Mouse (Mus musculus): ENCODE results near the gene Thbs4. TPM values are rescaled to one million over a fixed set of nuclear protein-coding genes. Genes with fewer than 3 reads are reported as not detected.

Gene Thbs4
- polyA plus RNA-seq, 1 experiment from 2014 or later = 2.2 TPM

- H3K4me1 ChIP-seq = 0 out of 2 replicates have a peak, but pooled peaks cover 3% of the 10 kb centered on the region
- H3K4me3 ChIP-seq = no peak overlapping the region
- 0 out of 2 replicates have a peak, but pooled peaks have one; percentile 12 for ATAC-seq (replicated peaks)
- H3K4me2 ChIP-seq = no peak overlapping the region
- no peaks in the 10 kb centered on the region for H3K9me3 ChIP-seq
- H3K9ac ChIP-seq = no peak overlapping the region
- H3K36me3 ChIP-seq (replicated peaks) = no peaks in the 10 kb centered on the region
- 37% methylated on average over 9 of the region's 9 CpGs for WGBS
- H3K27ac ChIP-seq = no peak overlapping the region
- no peaks in the 10 kb centered on the region for H3K27me3 ChIP-seq (replicated peaks)
Measured at GRCm38 (mm10) chr13:92733252-92733651, 61.4 kb downstream of the Thbs4 start.

GRCm38 (mm10) chr13:92732836-92733235, 61.8 kb downstream of the Thbs4 start:
- H3K27ac ChIP-seq = no peak overlapping the region
- no peak overlapping the region for H3K9ac ChIP-seq
- H3K4me3 ChIP-seq = no peak overlapping the region
- no peaks in the 10 kb centered on the region for H3K36me3 ChIP-seq (replicated peaks)
- H3K27me3 ChIP-seq (replicated peaks) = no peaks in the 10 kb centered on the region
- 0 out of 2 replicates have a peak, but pooled peaks cover 3% of the 10 kb centered on the region for H3K4me1 ChIP-seq
- H3K9me3 ChIP-seq = no peaks in the 10 kb centered on the region
- H3K4me2 ChIP-seq = no peak overlapping the region
- no peak for ATAC-seq (replicated peaks)
- WGBS = 90% methylated on average over 5 of the region's 5 CpGs

GRCm38 (mm10) chr13:92731811-92732210, 62.8 kb downstream of the Thbs4 start:
- H3K27ac ChIP-seq = no peak overlapping the region
- H3K4me1 ChIP-seq = 0 out of 2 replicates have a peak, but pooled peaks cover 2% of the 10 kb centered on the region
- no peaks in the 10 kb centered on the region for H3K9me3 ChIP-seq
- WGBS = 83% methylated on average over 6 of the region's 6 CpGs
- H3K9ac ChIP-seq = no peak overlapping the region
- no peak overlapping the region for H3K4me2 ChIP-seq
- no peaks in the 10 kb centered on the region for H3K27me3 ChIP-seq (replicated peaks)
- ATAC-seq (replicated peaks) = no peak
- H3K36me3 ChIP-seq (replicated peaks) = no peaks in the 10 kb centered on the region
- no peak overlapping the region for H3K4me3 ChIP-seq

GRCm38 (mm10) chr13:92729811-92730210, 64.8 kb downstream of the Thbs4 start:
- Histone ChIP-seq H3K4me2 (no peak overlapping the region), H3K36me3 (replicated peaks) (no peaks in the 10 kb centered on the region), H3K27me3 (replicated peaks) (no peaks in the 10 kb centered on the region), H3K9me3 (no peaks in the 10 kb centered on the region), H3K4me1 (no peaks in the 10 kb centered on the region), H3K9ac (no peak overlapping the region), H3K27ac (no peak overlapping the region), H3K4me3 (no peak overlapping the region)
- WGBS = 69% methylated on average over 13 of the region's 13 CpGs
- ATAC-seq (replicated peaks) = no peak

- Histone ChIP-seq H3K27ac (no peak overlapping the region), H3K9me3 (no peaks in the 10 kb centered on the region), H3K4me3 (no peak overlapping the region), H3K9ac (no peak overlapping the region), H3K27me3 (replicated peaks) (no peaks in the 10 kb centered on the region), H3K4me2 (no peak overlapping the region), H3K4me1 (no peaks in the 10 kb centered on the region), H3K36me3 (replicated peaks) (no peaks in the 10 kb centered on the region)
- no peak for ATAC-seq (replicated peaks)
- 78% methylated on average over 5 of the region's 5 CpGs for WGBS
Measured at GRCm38 (mm10) chr13:92722389-92722788, 72.2 kb downstream of the Thbs4 start.

GRCm38 (mm10) chr13:92721006-92721405, 73.6 kb downstream of the Thbs4 start:
- ATAC-seq (replicated peaks) = no peak
- no peak overlapping the region for H3K4me2 ChIP-seq
- H3K4me1 ChIP-seq = no peaks in the 10 kb centered on the region
- WGBS = 85% methylated on average over 4 of the region's 4 CpGs
- no peak overlapping the region for H3K4me3 ChIP-seq
- no peak overlapping the region for H3K27ac ChIP-seq
- no peaks in the 10 kb centered on the region for H3K36me3 ChIP-seq (replicated peaks)
- H3K9me3 ChIP-seq = no peaks in the 10 kb centered on the region
- no peak overlapping the region for H3K9ac ChIP-seq
- H3K27me3 ChIP-seq (replicated peaks) = no peaks in the 10 kb centered on the region

GRCm38 (mm10) chr13:92717851-92718665, 76.6 kb downstream of the Thbs4 start:
- 93% methylated on average over 3 of the region's 3 CpGs for WGBS
- Histone ChIP-seq H3K27ac (no peak overlapping the region), H3K4me3 (no peak overlapping the region), H3K36me3 (replicated peaks) (no peaks in the 10 kb centered on the region), H3K4me2 (no peak overlapping the region), H3K27me3 (replicated peaks) (no peaks in the 10 kb centered on the region), H3K9ac (no peak overlapping the region), H3K4me1 (no peaks in the 10 kb centered on the region), H3K9me3 (no peaks in the 10 kb centered on the region)
- no peak for ATAC-seq (replicated peaks)

- ATAC-seq (replicated peaks) = no peak
- no peak overlapping the region for H3K4me3 ChIP-seq
- 0 out of 2 replicates have a peak, but pooled peaks cover 4% of the 10 kb centered on the region for H3K36me3 ChIP-seq (replicated peaks)
- WGBS = 89% methylated on average over 4 of the region's 4 CpGs
- H3K4me1 ChIP-seq = no peaks in the 10 kb centered on the region
- H3K27me3 ChIP-seq (replicated peaks) = no peaks in the 10 kb centered on the region
- no peak overlapping the region for H3K27ac ChIP-seq
- no peaks in the 10 kb centered on the region for H3K9me3 ChIP-seq
- H3K9ac ChIP-seq = no peak overlapping the region
- H3K4me2 ChIP-seq = no peak overlapping the region
Measured at GRCm38 (mm10) chr13:92712619-92713018, 82.0 kb downstream of the Thbs4 start.

- no peaks in the 10 kb centered on the region for H3K4me1 ChIP-seq
- no peaks in the 10 kb centered on the region for H3K27me3 ChIP-seq (replicated peaks)
- 90% methylated on average over 1 of the region's 1 CpGs for WGBS
- H3K4me2 ChIP-seq = no peak overlapping the region
- no peaks in the 10 kb centered on the region for H3K9me3 ChIP-seq
- H3K9ac ChIP-seq = no peak overlapping the region
- H3K4me3 ChIP-seq = no peak overlapping the region
- 0 out of 2 replicates have a peak, but pooled peaks cover 4% of the 10 kb centered on the region for H3K36me3 ChIP-seq (replicated peaks)
- no peak for ATAC-seq (replicated peaks)
- H3K27ac ChIP-seq = no peak overlapping the region
Measured at GRCm38 (mm10) chr13:92711821-92712220, 82.8 kb downstream of the Thbs4 start.

GRCm38 (mm10) chr13:92710361-92710760, 84.3 kb downstream of the Thbs4 start:
- H3K9me3 ChIP-seq = no peaks in the 10 kb centered on the region
- H3K4me3 ChIP-seq = no peak overlapping the region
- no peak overlapping the region for H3K9ac ChIP-seq
- WGBS = 70% methylated on average over 1 of the region's 1 CpGs
- no peak for ATAC-seq (replicated peaks)
- H3K36me3 ChIP-seq (replicated peaks) = 0 out of 2 replicates have a peak, but pooled peaks cover 4% of the 10 kb centered on the region
- no peak overlapping the region for H3K27ac ChIP-seq
- H3K27me3 ChIP-seq (replicated peaks) = no peaks in the 10 kb centered on the region
- no peak overlapping the region for H3K4me2 ChIP-seq
- no peaks in the 10 kb centered on the region for H3K4me1 ChIP-seq

- H3K27ac ChIP-seq = no peak overlapping the region
- H3K4me1 ChIP-seq = no peaks in the 10 kb centered on the region
- no peak overlapping the region for H3K4me2 ChIP-seq
- 0 out of 2 replicates have a peak, but pooled peaks cover 4% of the 10 kb centered on the region for H3K36me3 ChIP-seq (replicated peaks)
- no peak overlapping the region for H3K4me3 ChIP-seq
- no peak overlapping the region for H3K9ac ChIP-seq
- H3K9me3 ChIP-seq = no peaks in the 10 kb centered on the region
- 11% methylated on average over 3 of the region's 3 CpGs for WGBS
- no peak for ATAC-seq (replicated peaks)
- no peaks in the 10 kb centered on the region for H3K27me3 ChIP-seq (replicated peaks)
Measured at GRCm38 (mm10) chr13:92709535-92709934, 85.1 kb downstream of the Thbs4 start.

GRCm38 (mm10) chr13:92708466-92708865, 86.2 kb downstream of the Thbs4 start:
- no peak for ATAC-seq (replicated peaks)
- H3K4me3 ChIP-seq = no peak overlapping the region
- H3K36me3 ChIP-seq (replicated peaks) = 0 out of 2 replicates have a peak, but pooled peaks cover 4% of the 10 kb centered on the region
- H3K27me3 ChIP-seq (replicated peaks) = no peaks in the 10 kb centered on the region
- H3K9me3 ChIP-seq = no peaks in the 10 kb centered on the region
- H3K27ac ChIP-seq = no peak overlapping the region
- H3K4me2 ChIP-seq = no peak overlapping the region
- 64% methylated on average over 1 of the region's 1 CpGs for WGBS
- no peak overlapping the region for H3K9ac ChIP-seq
- no peaks in the 10 kb centered on the region for H3K4me1 ChIP-seq

- Histone ChIP-seq H3K36me3 (replicated peaks) (0 out of 2 replicates have a peak, but pooled peaks cover 4% of the 10 kb centered on the region), H3K4me2 (no peak overlapping the region), H3K4me1 (no peaks in the 10 kb centered on the region), H3K27ac (no peak overlapping the region), H3K4me3 (no peak overlapping the region), H3K27me3 (replicated peaks) (no peaks in the 10 kb centered on the region), H3K9ac (no peak overlapping the region), H3K9me3 (no peaks in the 10 kb centered on the region)
- 59% methylated on average over 2 of the region's 2 CpGs for WGBS
- ATAC-seq (replicated peaks) = no peak
Measured at GRCm38 (mm10) chr13:92707941-92708340, 86.7 kb downstream of the Thbs4 start.

Data from midbrain, embryonic 15.5 days (tissue).